Mouse (Mus musculus) limb, embryonic 13.5 days (tissue): ENCODE measurements around the gene Cyp27b1. TPM values are rescaled to one million over a fixed set of nuclear protein-coding genes. Genes with fewer than 3 reads are reported as not detected.

Experiments
- ATAC-seq: fragments of 200-750 bp; cut with Nextera tagmentation; 2 replicates; pipeline ENCODE4 v1.8.0; 2017; ENCODE audit warnings: low read depth, moderate number of reproducible peaks, moderate TSS enrichment; ENCODE audit not compliant: low FRiP score
- H3K27ac ChIP-seq: fragments of 300-500 bp; sonication (generic); 2 replicates; pipeline ENCODE4 v1.5.1; 2015; ENCODE audit warnings: inconsistent platforms, mild to moderate bottlenecking, moderate library complexity
- H3K27me3 ChIP-seq: fragments of 300-500 bp; sonication (generic); 2 replicates; pipeline ENCODE4 v1.6.1; 2015; ENCODE audit warnings: mild to moderate bottlenecking, inconsistent platforms
- H3K36me3 ChIP-seq: fragments of 300-500 bp; sonication (generic); 2 replicates; pipeline ENCODE4 v1.6.1; 2015; ENCODE audit warnings: inconsistent platforms, mild to moderate bottlenecking, moderate library complexity
- H3K4me1 ChIP-seq: fragments of 300-500 bp; sonication (generic); 2 replicates; pipeline ENCODE4 v1.6.1; 2015; ENCODE audit warnings: inconsistent platforms
- H3K4me2 ChIP-seq: fragments of 300-500 bp; sonication (generic); replicated peaks from 2 replicates; pipeline ENCODE4 v1.6.1; 2015; ENCODE audit warnings: inconsistent platforms, mild to moderate bottlenecking, moderate library complexity
- H3K4me3 ChIP-seq: fragments of 300-500 bp; sonication (generic); 2 replicates; pipeline ENCODE4 v1.5.1; 2015; ENCODE audit warnings: moderate library complexity, mild to moderate bottlenecking, inconsistent platforms
- H3K9ac ChIP-seq: fragments of 300-500 bp; sonication (generic); 2 replicates; pipeline ENCODE4 v1.6.1; 2015; ENCODE audit warnings: mild to moderate bottlenecking, inconsistent platforms
- H3K9me3 ChIP-seq: fragments of 300-500 bp; sonication (generic); 2 replicates; pipeline ENCODE4 v1.6.1; 2016; ENCODE audit warnings: inconsistent platforms
- WGBS: fragments of 180-500 bp; shearing (Covaris S2); methylation state at CpG from one replicate; pipeline ENCODE4 v1.1.7; 2015; 5-methylcytosine and 5-hydroxymethylcytosine counted together
- polyA plus RNA-seq: library from polyadenylated mRNA; unstranded; fragments of >200 nt; fragmentation: Nextera tagmentation; extraction: Ambion mirVana; gene quantifications from 2 replicates; pipeline ENCODE4 v1.2.1, GENCODE M21; 2015

Cyp27b1 gene
- polyA plus RNA-seq, 1 experiment from 2014 or later, result 0.15 TPM

GRCm38 (mm10) chr10:127083915-127084306 is 35.9 kb downstream of the Cyp27b1 start:
- Histone ChIP-seq H3K4me1 (peaks cover 32% of the 10 kb centered on the region), H3K4me3 (no peak overlapping the region), H3K27me3 (peaks cover 96% of the 10 kb centered on the region), H3K27ac (no peak overlapping the region), H3K9ac (no peak overlapping the region), H3K9me3 (no peaks in the 10 kb centered on the region), H3K4me2 (no peak overlapping the region), H3K36me3 (no peaks in the 10 kb centered on the region)
- 46% methylated on average over 5 of the region's 5 CpGs for WGBS
- ATAC-seq, result no peak

GRCm38 (mm10) chr10:127085052-127085451 is 37.0 kb downstream of the Cyp27b1 start:
- H3K4me1 ChIP-seq, result peaks cover 21% of the 10 kb centered on the region
- no peak overlapping the region for H3K27ac ChIP-seq
- WGBS, result 72% methylated on average over 9 of the region's 9 CpGs
- peaks cover 96% of the 10 kb centered on the region for H3K27me3 ChIP-seq
- ATAC-seq, result no peak
- H3K36me3 ChIP-seq, result no peaks in the 10 kb centered on the region
- no peaks in the 10 kb centered on the region for H3K9me3 ChIP-seq
- no peak overlapping the region for H3K4me2 ChIP-seq
- no peak overlapping the region for H3K9ac ChIP-seq
- no peak overlapping the region for H3K4me3 ChIP-seq

- Histone ChIP-seq H3K9me3 (no peaks in the 10 kb centered on the region), H3K27me3 (peaks cover 96% of the 10 kb centered on the region), H3K9ac (no peak overlapping the region), H3K4me1 (peaks cover 18% of the 10 kb centered on the region), H3K27ac (no peak overlapping the region), H3K4me3 (no peak overlapping the region), H3K4me2 (no peak overlapping the region), H3K36me3 (no peaks in the 10 kb centered on the region)
- 67% methylated on average over 6 of the region's 6 CpGs for whole genome bisulfite sequencing
- no peak for ATAC-seq
Observed at GRCm38 (mm10) chr10:127085633-127086032, 37.6 kb downstream of the Cyp27b1 start.

- 0 out of 2 replicates have a peak overlapping the region, but pooled peaks have one; percentile 13 for H3K9ac ChIP-seq
- H3K27me3 ChIP-seq, result peaks cover 81% of the 10 kb centered on the region
- no peaks in the 10 kb centered on the region for H3K9me3 ChIP-seq
- H3K4me3 ChIP-seq, result peak overlapping the region; percentile 28
- H3K4me2 ChIP-seq, result peak overlapping the region; percentile 53
- peaks cover 8% of the 10 kb centered on the region for H3K36me3 ChIP-seq
- no peak overlapping the region for H3K27ac ChIP-seq
- ATAC-seq, result peak; percentile 21; the same call in 1 of the 2 replicates
- WGBS, result 6% methylated on average over 57 of the region's 57 CpGs
- H3K4me1 ChIP-seq, result peaks cover 26% of the 10 kb centered on the region
Observed at GRCm38 (mm10) chr10:127090560-127091411, 42.7 kb downstream of the Cyp27b1 start.

GRCm38 (mm10) chr10:127091507-127092396 is 43.7 kb downstream of the Cyp27b1 start:
- WGBS, result 8% methylated on average over 43 of the region's 51 CpGs
- no peaks in the 10 kb centered on the region for H3K9me3 ChIP-seq
- H3K27ac ChIP-seq, result no peak overlapping the region
- H3K36me3 ChIP-seq, result peaks cover 18% of the 10 kb centered on the region
- H3K4me1 ChIP-seq, result peaks cover 26% of the 10 kb centered on the region
- H3K4me3 ChIP-seq, result peak overlapping the region; percentile 28
- H3K9ac ChIP-seq, result 0 out of 2 replicates have a peak overlapping the region, but pooled peaks have one; percentile 19
- H3K4me2 ChIP-seq, result peak overlapping the region; percentile 53
- H3K27me3 ChIP-seq, result peaks cover 75% of the 10 kb centered on the region
- ATAC-seq, result 0 out of 2 replicates have a peak, but pooled peaks have one; percentile 13

- H3K4me1 ChIP-seq, result peaks cover 26% of the 10 kb centered on the region
- H3K36me3 ChIP-seq, result peaks cover 28% of the 10 kb centered on the region
- ATAC-seq, result no peak
- H3K9me3 ChIP-seq, result no peaks in the 10 kb centered on the region
- 58% methylated on average over 4 of the region's 4 CpGs for WGBS
- no peak overlapping the region for H3K27ac ChIP-seq
- H3K27me3 ChIP-seq, result peaks cover 65% of the 10 kb centered on the region
- no peak overlapping the region for H3K4me2 ChIP-seq
- H3K4me3 ChIP-seq, result no peak overlapping the region
- no peak overlapping the region for H3K9ac ChIP-seq
Observed at GRCm38 (mm10) chr10:127092742-127093141, 44.7 kb downstream of the Cyp27b1 start.

- no peak for ATAC-seq
Observed at GRCm38 (mm10) chr10:127094382-127094802, 46.3 kb downstream of the Cyp27b1 start.

GRCm38 (mm10) chr10:127098514-127098913 is 50.5 kb downstream of the Cyp27b1 start:
- Histone ChIP-seq H3K4me1 (peaks cover 6% of the 10 kb centered on the region), H3K9ac (no peak overlapping the region), H3K27me3 (peaks cover 7% of the 10 kb centered on the region), H3K9me3 (no peaks in the 10 kb centered on the region), H3K27ac (no peak overlapping the region), H3K4me3 (no peak overlapping the region), H3K4me2 (no peak overlapping the region), H3K36me3 (peaks cover 57% of the 10 kb centered on the region)
- no peak for ATAC-seq
- 74% methylated on average over 20 of the region's 20 CpGs for WGBS

More at GRCm38 (mm10) chr10:127094382-127094802, 46.3 kb downstream of the Cyp27b1 start:
- H3K4me3 ChIP-seq, result no peak overlapping the region
- no peak overlapping the region for H3K9ac ChIP-seq
- peaks cover 26% of the 10 kb centered on the region for H3K4me1 ChIP-seq
- peaks cover 48% of the 10 kb centered on the region for H3K27me3 ChIP-seq
- no peak overlapping the region for H3K4me2 ChIP-seq
- H3K27ac ChIP-seq, result no peak overlapping the region
- H3K9me3 ChIP-seq, result no peaks in the 10 kb centered on the region
- WGBS, result 66% methylated on average over 7 of the region's 7 CpGs
- peaks cover 45% of the 10 kb centered on the region for H3K36me3 ChIP-seq

- ATAC-seq, result no peak
- H3K27me3 ChIP-seq, result peaks cover under 1% of the 10 kb centered on the region; the same call in 1 of the 2 replicates
- no peak overlapping the region for H3K4me2 ChIP-seq
- 85% methylated on average over 10 of the region's 10 CpGs for WGBS
- no peak overlapping the region for H3K4me3 ChIP-seq
- H3K36me3 ChIP-seq, result peaks cover 57% of the 10 kb centered on the region
- peaks cover 5% of the 10 kb centered on the region for H3K4me1 ChIP-seq
- no peak overlapping the region for H3K27ac ChIP-seq
- no peaks in the 10 kb centered on the region for H3K9me3 ChIP-seq
- no peak overlapping the region for H3K9ac ChIP-seq
Observed at GRCm38 (mm10) chr10:127099191-127099590, 51.1 kb downstream of the Cyp27b1 start.

GRCm38 (mm10) chr10:127099868-127100267 is 51.8 kb downstream of the Cyp27b1 start:
- H3K4me3 ChIP-seq, result no peak overlapping the region
- peaks cover 57% of the 10 kb centered on the region for H3K36me3 ChIP-seq
- no peaks in the 10 kb centered on the region for H3K4me1 ChIP-seq
- 92% methylated on average over 15 of the region's 15 CpGs for WGBS
- H3K27ac ChIP-seq, result no peak overlapping the region
- no peak for ATAC-seq
- H3K9ac ChIP-seq, result no peak overlapping the region
- no peak overlapping the region for H3K4me2 ChIP-seq
- H3K27me3 ChIP-seq, result no peaks in the 10 kb centered on the region
- no peaks in the 10 kb centered on the region for H3K9me3 ChIP-seq

GRCm38 (mm10) chr10:127100414-127100813 is 52.4 kb downstream of the Cyp27b1 start:
- H3K9me3 ChIP-seq, result no peaks in the 10 kb centered on the region
- H3K4me2 ChIP-seq, result no peak overlapping the region
- H3K9ac ChIP-seq, result no peak overlapping the region
- no peak for ATAC-seq
- peaks cover 52% of the 10 kb centered on the region for H3K36me3 ChIP-seq
- no peak overlapping the region for H3K27ac ChIP-seq
- no peak overlapping the region for H3K4me3 ChIP-seq
- WGBS, result 84% methylated on average over 8 of the region's 8 CpGs
- no peaks in the 10 kb centered on the region for H3K27me3 ChIP-seq
- no peaks in the 10 kb centered on the region for H3K4me1 ChIP-seq

- H3K9ac ChIP-seq, result no peak overlapping the region
- 86% methylated on average over 6 of the region's 6 CpGs for WGBS
- H3K27ac ChIP-seq, result no peak overlapping the region
- H3K4me3 ChIP-seq, result no peak overlapping the region
- H3K9me3 ChIP-seq, result no peaks in the 10 kb centered on the region
- no peak for ATAC-seq
- H3K4me1 ChIP-seq, result no peaks in the 10 kb centered on the region
- no peak overlapping the region for H3K4me2 ChIP-seq
- peaks cover 44% of the 10 kb centered on the region for H3K36me3 ChIP-seq
- H3K27me3 ChIP-seq, result no peaks in the 10 kb centered on the region
Observed at GRCm38 (mm10) chr10:127101151-127101550, 53.1 kb downstream of the Cyp27b1 start.
